Mouse (Mus musculus) limb, embryonic 14.5 days (tissue): ENCODE results near the gene Fgfr2. TPM values are rescaled to one million over a fixed set of nuclear protein-coding genes. Genes with fewer than 3 reads are reported as not detected.

Source experiments
- ATAC-seq: fragments of 200-750 bp; cut with Nextera tagmentation; 2 replicates; pipeline ENCODE4 v1.8.0; 2017; ENCODE audit warnings: low read depth, moderate number of reproducible peaks, moderate TSS enrichment; ENCODE audit not compliant: low FRiP score
- DNase-seq: peaks from one replicate; pipeline ENCODE4 v3.0.0-alpha.2; 2015; ENCODE audit warnings: low spot score
- H3K27ac ChIP-seq: fragments of 300-500 bp; sonication (generic); replicated peaks from 2 replicates; pipeline ENCODE4 v1.5.1; 2014; ENCODE audit warnings: low read depth, mild to moderate bottlenecking, low read length, moderate library complexity, mixed read lengths
- H3K27me3 ChIP-seq: fragments of 300-500 bp; sonication (generic); 2 replicates; pipeline ENCODE4 v1.6.1; 2014; ENCODE audit warnings: low read length, mixed read lengths; ENCODE audit not compliant: control insufficient read depth, insufficient read depth
- H3K36me3 ChIP-seq: fragments of 300-500 bp; sonication (generic); 2 replicates; pipeline ENCODE4 v1.6.1; 2014; ENCODE audit warnings: mild to moderate bottlenecking, low read length, moderate library complexity, mixed read lengths; ENCODE audit not compliant: control insufficient read depth, insufficient read depth
- H3K4me1 ChIP-seq: fragments of 300-500 bp; sonication (generic); 2 replicates; pipeline ENCODE4 v1.6.1; 2014; ENCODE audit warnings: antibody characterized with exemption, low read length, mixed read lengths; ENCODE audit not compliant: control insufficient read depth, insufficient read depth
- H3K4me2 ChIP-seq: fragments of 300-500 bp; sonication (generic); replicated peaks from 2 replicates; pipeline ENCODE4 v1.6.1; 2014; ENCODE audit warnings: low read depth, mild to moderate bottlenecking, low read length, moderate library complexity; ENCODE audit not compliant: severe bottlenecking
- H3K4me3 ChIP-seq: fragments of 300-500 bp; sonication (generic); replicated peaks from 2 replicates; pipeline ENCODE4 v1.5.1; 2014; ENCODE audit warnings: low read length
- H3K9ac ChIP-seq: fragments of 300-500 bp; sonication (generic); 2 replicates; pipeline ENCODE4 v1.6.1; 2014; ENCODE audit warnings: mild to moderate bottlenecking, low read depth, low read length, moderate library complexity; ENCODE audit not compliant: severe bottlenecking
- H3K9me3 ChIP-seq: fragments of 300-500 bp; sonication (generic); 2 replicates; pipeline ENCODE4 v1.6.1; 2016; ENCODE audit warnings: low read length; ENCODE audit not compliant: control insufficient read depth
- POLR2A ChIP-seq: fragments of 200-500 bp; IDR thresholded peaks from 2 replicates; pipeline ENCODE4 v1.8.0; 2012; ENCODE audit warnings: inconsistent platforms, mild to moderate bottlenecking, moderate library complexity, borderline replicate concordance; ENCODE audit not compliant: insufficient read depth, insufficient read length; ENCODE audit errors: extremely low read depth
- WGBS: fragments of 180-500 bp; shearing (Covaris S2); extraction: QIAGEN DNeasy Blood & Tissue Kit; methylation state at CpG from one replicate; pipeline ENCODE4 v1.1.7; 2014; 5-methylcytosine and 5-hydroxymethylcytosine counted together
- polyA plus RNA-seq, 2 experiments: library from polyadenylated mRNA; depleted of rRNA in 1 of 2; stranded (reverse) in 1 of 2; unstranded in 1 of 2; fragments of >200 nt; fragmentation: Nextera tagmentation in 1 of 2; extraction: Ambion mirVana in 1 of 2; gene quantifications; 2 replicates each; pipeline versions ENCODE4 v1.2.1 to v1.2.3; 2012 to 2014

Fgfr2 gene
- polyA plus RNA-seq, 2 experiments = 131 to 133 TPM

DNA sequence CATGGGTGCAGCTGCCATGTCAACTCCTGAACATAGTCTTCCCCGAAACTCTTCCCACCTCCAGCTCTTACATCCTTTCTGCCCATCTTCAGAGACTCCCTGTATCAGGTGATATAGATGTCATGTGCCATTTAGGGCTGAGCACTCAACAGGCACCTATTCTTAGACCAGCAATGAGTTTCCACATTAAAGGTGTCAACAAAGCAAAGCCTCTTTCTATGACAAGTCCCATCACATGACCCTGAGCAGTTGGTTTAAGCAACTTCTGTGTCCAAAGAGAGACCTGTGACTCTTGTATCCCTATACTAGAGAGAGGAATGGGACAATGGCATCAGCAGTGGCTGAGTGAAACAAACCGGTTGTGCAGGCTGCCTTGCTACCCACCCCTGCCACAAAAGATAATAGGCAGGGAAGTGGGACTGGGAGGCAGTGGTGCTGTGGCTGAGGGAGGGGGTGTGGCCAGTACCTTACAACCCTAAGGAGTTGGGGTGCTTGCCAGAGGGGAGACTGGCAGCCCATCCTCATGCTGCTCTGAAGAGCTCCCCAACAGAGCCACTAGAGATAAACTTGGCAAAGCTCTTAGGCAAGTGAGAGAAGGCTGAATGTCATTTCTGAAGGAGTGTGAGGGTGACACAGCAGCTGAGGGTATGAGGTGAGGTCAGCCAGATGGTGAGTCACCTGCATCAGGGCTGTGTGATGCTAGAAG lies 222.2 kb downstream of the Fgfr2 start:
- H3K27ac ChIP-seq = no peak overlapping the region
- no peaks in the 10 kb centered on the region for H3K9me3 ChIP-seq
- H3K9ac ChIP-seq = no peak overlapping the region
- H3K4me2 ChIP-seq = no peak overlapping the region
- WGBS = 56% methylated on average over 2 of the region's 2 CpGs
- H3K4me1 ChIP-seq = no peaks in the 10 kb centered on the region
- TF ChIP-seq POLR2A = no peak
- DNase-seq (no peak), ATAC-seq (no peak)
- no peaks in the 10 kb centered on the region for H3K27me3 ChIP-seq
- no peaks in the 10 kb centered on the region for H3K36me3 ChIP-seq
- H3K4me3 ChIP-seq = no peak overlapping the region

DNA sequence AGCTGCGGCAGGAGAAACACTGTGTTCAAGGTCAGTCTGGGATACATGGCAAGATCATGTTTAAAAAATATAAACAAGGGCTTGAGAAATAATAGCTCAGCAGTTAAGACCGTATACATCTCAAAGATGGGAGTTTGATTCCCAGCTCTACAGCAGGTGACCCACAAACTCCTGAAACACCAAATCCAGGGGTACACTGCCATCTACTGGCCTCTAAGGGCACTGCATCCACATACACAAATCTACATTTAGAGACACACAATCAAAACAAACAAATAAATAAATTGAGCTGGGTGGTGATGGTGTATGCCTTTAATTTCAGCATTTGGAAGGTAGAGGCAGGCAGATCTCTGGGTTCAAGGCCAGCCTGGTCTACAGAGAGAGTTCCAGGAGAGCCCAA lies 224.9 kb downstream of the Fgfr2 start:
- no peak for TF ChIP-seq POLR2A
- Histone ChIP-seq H3K4me1 (no peaks in the 10 kb centered on the region), H3K27ac (no peak overlapping the region), H3K4me2 (no peak overlapping the region), H3K36me3 (no peaks in the 10 kb centered on the region), H3K9ac (no peak overlapping the region), H3K9me3 (no peaks in the 10 kb centered on the region), H3K27me3 (no peaks in the 10 kb centered on the region), H3K4me3 (no peak overlapping the region)
- ATAC-seq = no peak
- 90% methylated on average over 2 of the region's 2 CpGs for WGBS
- DNase-seq = no peak

DNA sequence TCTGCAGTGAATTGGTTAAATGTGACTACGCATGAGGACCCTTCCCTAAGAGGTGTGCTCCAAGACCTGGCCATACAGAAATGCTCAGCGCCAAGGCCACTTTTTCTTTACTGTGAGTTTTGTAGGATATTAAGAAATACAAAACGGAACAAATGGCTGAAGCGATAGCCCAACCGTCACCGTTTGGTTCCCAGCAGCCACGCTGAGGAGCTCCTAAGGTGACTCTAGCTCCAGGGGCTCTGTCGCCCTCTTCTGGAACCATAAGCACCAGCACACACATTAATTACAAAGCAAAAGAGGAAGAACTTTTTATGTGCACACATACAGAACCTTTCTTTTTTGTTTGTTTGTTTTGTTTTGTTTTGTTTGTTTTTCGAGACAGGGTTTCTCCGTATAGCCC lies 225.9 kb downstream of the Fgfr2 start:
- no peak for TF ChIP-seq POLR2A
- Histone ChIP-seq H3K4me1 (no peaks in the 10 kb centered on the region), H3K4me3 (no peak overlapping the region), H3K27ac (no peak overlapping the region), H3K36me3 (no peaks in the 10 kb centered on the region), H3K9ac (no peak overlapping the region), H3K27me3 (no peaks in the 10 kb centered on the region), H3K4me2 (no peak overlapping the region), H3K9me3 (no peaks in the 10 kb centered on the region)
- DNase-seq = no peak
- ATAC-seq = no peak
- 86% methylated on average over 10 of the region's 10 CpGs for WGBS

DNA sequence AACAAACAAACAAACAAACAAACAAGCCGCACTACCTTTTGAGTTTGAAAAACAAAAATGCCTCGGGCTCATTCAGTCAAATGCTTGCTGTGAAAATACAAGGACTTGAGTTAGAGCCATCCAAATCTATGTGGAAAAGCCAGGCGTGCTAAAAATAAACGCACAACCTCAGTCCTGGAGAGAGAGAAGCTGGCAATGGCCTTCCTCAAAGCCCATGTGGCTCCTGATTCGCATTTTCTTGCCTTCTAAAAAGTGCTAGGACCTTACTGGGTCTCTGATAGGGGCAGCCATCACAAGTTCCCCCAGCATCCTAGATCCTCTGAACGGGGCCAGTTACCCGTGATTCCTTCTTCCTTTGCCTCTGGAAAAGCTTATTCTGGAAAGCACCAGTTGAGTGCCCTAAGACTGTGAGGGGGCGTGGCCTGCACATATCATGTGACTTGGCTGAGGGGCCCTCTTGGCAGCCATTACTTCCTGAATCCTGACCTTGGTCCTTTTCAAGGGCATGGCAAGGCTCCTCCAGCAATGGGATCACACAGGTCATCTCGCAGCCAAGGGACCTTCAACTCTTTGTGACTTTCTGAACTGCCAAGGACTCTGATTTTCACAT lies 226.8 kb downstream of the Fgfr2 start:
- Histone ChIP-seq H3K36me3 (no peaks in the 10 kb centered on the region), H3K4me3 (no peak overlapping the region), H3K27me3 (no peaks in the 10 kb centered on the region), H3K27ac (no peak overlapping the region), H3K4me1 (no peaks in the 10 kb centered on the region), H3K4me2 (no peak overlapping the region), H3K9ac (no peak overlapping the region), H3K9me3 (no peaks in the 10 kb centered on the region)
- no peak for TF ChIP-seq POLR2A
- 87% methylated on average over 9 of the region's 9 CpGs for WGBS
- DNase-seq = no peak
- no peak for ATAC-seq

DNA sequence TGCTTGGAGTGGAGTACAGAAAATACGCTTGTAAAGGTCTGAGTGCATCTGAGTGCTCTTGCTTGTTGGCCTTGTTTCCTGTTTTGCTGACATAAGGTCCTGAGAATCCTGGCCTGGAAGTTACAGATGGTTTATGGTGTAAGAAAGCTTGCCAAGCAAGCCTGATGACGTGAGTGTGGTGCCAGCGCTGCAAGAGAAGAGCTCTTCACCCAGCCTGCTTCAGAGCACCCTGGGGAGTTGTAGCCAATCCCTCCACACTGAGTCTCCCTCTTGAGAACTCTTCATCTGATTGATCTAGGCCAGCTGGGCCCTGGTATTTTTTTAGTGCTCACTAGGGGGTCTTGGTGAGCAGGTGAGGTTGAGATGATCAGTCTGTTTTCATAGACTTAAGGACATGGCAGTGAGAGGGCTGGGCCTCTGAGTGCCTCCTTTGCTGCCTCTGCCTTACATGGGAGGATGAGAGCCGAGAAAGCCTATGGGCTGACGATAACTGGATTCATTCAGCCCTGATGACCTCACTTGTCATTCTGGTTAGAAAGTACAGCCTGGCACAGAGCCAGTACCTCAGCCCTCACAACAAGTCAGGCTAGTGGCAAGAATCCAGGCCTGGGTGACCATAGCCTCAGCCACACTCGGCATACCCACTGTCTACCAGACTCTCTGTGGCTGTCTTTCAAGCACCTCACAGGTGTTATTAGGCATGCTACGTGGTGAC lies 228.2 kb downstream of the Fgfr2 start:
- Histone ChIP-seq H3K4me2 (no peak overlapping the region), H3K4me1 (no peaks in the 10 kb centered on the region), H3K27me3 (no peaks in the 10 kb centered on the region), H3K27ac (no peak overlapping the region), H3K36me3 (no peaks in the 10 kb centered on the region), H3K9me3 (no peaks in the 10 kb centered on the region), H3K4me3 (no peak overlapping the region), H3K9ac (no peak overlapping the region)
- no peak for DNase-seq
- TF ChIP-seq POLR2A = no peak
- 77% methylated on average over 7 of the region's 7 CpGs for WGBS
- ATAC-seq = no peak
